Mouse (Mus musculus) NIH3T3 (cell line): ENCODE measurements around the gene Cacna1a.
A peak's percentile ranks its signal among the peaks of the same experiment; 100 is the strongest.

Source experiments
- DNase-seq: peaks from one replicate; pipeline ENCODE4 v3.0.0-alpha.2; 2012; ENCODE audit warnings: low read depth

The Cacna1a gene

DNA sequence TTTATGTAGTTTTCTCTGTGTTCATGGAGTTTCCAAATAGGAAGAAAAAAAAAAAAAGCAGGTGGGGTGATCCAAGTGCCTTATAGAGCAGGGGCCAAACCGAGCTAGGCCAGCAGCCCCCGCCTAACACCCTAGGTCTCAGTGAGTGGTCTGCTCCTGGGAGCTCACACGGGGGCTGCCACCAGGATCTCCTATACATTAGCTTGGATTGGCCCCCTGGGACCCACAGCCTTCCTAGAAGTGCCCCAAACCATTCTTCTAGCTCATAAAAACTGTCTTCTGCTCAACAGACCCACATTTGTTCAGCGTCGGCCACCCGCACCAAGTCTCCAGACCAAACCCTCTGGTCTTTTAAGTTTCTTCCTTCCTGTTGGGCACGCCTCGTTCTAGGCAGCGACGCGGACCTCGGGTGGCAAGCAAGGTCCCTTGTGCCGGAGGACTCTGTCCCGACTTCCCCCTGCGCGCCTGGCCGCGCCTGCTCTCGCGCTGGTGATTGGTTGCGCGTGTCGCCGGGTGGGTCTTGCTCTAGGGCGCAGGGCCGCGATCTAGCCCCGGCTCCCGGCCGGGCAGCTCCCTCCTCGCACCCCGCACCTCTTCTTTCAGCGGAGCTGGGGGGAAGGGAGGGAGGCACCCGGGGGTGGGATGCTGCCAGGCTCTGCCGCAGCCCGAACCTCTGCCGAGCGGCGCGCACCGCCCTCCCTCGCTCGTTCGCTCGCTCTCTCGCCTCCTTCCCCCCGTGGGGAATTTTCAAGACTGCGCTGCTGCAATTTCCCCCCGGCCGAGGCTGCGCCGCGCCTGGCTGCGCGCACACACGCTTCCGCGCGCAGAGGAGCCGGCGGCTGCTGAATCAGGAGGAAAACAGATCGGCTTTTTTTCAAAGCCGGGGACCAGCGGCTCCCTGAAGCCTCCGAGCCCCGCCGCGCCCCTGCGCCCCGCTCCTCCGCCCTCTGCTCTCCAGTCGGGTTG is 25.9 kb downstream of the Cacna1a start:
- peak; percentile 20 for DNase-seq

DNA sequence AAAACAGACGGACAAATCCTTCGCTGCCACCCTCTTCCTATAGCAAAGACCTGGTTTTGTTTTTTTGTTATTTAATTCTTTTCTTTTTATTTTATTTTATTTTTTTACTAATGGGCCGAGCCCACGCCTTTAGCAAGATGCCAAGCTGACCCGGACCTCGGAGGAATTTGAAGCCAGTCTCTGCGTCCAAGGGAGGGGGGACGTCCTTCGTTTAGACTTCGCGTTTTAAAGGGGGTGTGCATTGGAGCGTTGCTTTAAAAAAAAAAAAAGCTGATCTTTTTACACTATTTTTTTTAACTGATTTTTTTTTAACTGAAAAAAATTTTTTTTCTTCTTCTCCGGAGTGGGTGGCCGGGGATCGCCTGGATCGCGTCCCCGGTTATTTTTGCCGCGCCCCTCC is 26.7 kb downstream of the Cacna1a start:
- no peak for DNase-seq

DNA sequence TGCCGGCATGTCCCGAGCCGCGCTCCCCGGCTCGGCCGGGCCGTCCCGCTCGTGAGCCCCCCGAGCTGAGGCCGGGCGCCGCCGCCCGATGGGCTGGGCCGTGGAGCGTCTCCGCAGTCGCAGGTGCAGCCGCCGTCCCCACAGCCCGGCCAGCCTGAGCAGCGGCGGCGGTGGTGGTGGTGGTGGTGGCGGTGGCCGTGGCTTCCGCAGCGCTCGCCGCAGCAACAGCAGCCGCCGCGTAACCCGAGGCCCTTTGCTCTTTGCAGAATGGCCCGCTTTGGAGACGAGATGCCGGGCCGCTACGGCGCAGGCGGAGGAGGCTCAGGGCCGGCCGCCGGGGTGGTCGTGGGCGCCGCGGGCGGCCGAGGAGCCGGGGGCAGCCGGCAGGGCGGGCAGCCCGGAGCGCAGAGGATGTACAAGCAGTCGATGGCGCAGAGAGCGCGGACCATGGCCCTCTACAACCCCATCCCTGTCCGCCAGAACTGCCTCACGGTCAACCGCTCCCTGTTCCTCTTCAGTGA is 27.2 kb downstream of the Cacna1a start:
- DNase-seq = no peak

DNA sequence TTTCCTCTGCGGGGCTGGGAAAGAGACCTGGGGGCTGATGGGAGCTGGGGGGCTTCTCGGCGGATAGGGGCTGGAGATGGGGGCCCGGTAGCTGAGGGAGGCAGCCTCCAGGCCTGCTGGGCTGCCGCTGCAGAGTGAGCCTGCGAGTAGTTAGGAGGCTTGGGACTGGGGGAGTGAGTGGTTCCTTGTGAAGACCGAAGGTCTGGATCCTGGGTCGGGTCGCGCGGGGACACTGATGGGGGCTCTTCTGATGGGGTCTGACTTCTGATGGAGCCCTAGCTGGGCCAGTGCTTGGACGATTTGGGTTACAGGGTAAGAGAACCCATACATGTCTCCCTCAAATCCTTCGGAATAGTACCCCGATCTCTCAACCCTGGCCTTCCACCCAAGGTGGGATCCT is 27.8 kb downstream of the Cacna1a start:
- no peak for DNase-seq

DNA sequence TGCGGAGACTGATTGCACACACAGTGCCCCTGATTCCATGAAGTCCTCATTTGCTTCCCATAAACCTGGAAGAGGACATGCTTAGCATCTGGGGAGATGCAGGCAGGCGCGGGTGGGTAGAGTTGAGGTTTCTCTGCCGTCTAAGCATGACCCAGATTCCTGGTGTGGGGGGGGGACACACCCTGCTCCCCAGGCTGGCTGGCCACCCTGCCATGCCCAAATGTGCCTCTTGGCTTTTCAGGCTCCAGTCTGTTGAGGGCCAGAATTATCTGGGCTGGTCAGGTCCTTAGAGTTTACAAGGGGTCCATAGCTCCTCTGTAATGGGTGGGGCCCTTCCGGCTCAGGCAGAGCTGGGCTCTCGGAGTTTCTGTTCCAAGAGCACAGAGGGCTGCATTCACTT is 28.7 kb downstream of the Cacna1a start:
- no peak for DNase-seq

DNA sequence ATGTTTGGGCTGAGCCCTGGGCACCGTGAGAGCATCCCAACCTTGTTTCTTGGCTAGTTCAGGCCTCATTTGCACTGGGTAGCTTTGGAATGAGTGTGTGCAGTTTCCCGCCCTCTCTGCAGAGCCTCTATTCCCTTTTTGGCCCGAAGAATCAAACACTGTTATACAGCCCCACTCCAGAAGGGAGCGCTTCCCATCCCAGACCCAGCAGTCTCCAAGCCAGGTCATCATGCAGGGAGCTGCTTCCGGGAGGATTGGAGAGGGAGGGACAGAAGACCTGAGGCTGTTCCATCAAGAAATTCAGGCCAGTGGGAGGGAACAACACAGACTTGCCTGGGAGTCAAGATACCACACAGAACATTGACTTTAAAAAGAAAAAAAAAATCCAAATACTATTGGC is 29.6 kb downstream of the Cacna1a start:
- peak; percentile 42 for DNase-seq

DNA sequence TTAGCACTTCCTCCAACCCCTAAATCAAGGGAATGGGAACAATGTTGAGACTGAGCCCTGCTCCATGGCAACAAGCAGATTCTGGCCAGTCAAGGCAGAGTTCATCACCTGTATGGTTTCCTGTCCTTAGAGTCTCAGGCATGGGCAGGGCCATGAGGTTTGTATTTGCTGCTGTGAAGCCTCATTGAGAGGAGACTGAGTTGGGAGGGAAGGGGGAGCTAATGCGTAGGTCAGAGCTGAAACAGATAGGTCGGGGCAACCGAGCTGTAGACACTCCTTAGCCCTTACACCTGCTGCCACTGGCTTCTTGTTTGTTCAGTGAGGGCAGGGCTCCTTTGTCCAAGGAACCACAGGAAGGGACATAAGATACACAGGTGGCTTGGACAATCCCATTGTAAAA is 36.2 kb downstream of the Cacna1a start:
- DNase-seq = no peak

DNA sequence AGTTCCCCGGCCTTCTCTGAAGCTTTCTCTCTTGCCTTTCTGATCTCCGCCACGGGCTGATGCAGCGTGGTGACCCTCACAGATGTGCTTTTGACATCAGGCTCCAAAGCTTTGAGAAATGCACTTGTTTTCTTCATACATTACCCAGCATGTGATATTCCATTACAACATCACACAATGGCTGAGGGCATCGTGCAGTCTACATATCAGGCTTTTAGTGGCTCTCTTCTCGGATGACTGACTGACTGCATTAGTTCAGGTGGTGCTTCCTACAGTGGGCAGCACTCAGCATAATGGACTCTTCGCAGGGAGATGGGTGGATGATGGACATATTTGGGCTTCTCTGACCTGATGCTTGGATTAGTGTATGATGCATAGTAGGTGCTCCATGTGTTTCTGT is 37.8 kb downstream of the Cacna1a start:
- no peak for DNase-seq

DNA sequence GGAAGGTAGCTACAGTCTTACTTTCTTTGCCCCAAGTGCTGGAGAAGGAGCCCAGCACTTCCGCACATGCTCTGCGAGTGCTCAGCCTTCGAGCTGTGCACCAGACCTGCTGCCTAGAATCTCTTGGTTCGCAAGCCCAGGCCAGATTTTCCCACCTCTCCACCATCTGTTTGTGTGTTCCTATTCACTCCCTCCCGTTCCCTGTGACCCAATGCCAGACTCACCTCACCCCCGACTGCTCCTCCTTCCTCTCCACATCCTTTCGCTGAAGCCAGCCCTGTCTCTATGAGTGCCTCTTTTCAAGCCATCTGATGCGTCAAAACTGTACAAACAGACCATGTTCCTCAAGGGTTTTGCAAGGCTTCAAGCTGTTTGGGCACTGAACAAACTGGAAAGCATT is 38.3 kb downstream of the Cacna1a start:
- DNase-seq = no peak

DNA sequence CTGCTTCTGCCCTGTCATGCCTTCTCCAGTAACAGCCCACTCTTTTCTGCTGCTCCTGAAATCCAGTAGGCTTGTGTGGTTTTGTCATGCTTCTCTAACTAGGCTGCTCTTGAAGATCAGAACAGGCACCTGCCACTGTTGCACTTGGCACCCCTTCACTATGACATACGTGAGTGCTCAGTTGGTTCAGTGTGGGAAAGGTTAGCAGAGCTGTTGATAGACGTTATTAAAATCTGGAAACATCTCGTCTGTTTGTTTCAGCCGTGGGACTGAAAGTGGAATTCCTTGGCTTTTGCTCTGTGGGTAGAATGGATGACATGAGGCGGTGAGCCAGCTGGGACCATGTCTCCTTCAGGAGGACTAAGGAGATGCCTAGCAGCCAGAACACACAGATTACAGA is 39.8 kb downstream of the Cacna1a start:
- no peak for DNase-seq

DNA sequence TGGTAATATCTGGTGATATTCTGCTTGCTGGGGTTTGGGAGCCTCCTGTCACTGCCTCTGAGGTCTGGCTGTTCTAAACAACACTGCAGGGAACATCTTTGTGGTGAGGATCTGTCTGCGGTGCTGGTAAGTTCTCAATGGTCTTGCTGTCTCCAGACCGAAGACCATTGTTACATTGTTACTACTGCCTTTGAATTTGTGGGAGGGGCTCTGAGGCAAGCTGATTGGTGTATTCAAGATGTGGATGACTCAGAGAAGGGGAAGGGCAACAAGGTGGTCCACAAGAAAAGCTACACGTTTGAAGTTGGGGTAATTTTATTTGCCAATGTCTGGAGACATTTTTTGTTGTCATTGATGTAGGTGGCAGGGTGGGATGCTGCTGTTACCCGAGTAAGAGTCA is 40.8 kb downstream of the Cacna1a start:
- DNase-seq = no peak

DNA sequence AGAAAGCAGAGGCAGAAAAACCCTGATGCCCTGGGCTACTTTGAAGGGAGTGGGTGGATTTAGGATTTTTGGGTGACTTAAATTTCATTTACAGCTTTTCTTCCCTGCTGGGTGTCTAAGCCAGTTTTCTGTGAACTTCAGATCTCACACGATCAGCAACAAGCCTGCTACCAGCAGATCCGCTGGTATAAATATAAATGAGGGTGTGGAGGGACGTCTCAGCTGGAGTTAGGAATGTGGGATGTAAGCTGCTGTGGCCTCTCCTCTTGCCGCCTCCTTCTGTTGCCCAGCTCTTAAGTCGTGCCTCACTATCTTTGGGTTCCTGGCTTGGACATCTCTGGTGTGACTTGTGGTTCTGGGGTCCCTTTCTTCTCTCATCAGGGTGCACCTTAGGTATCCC is 41.3 kb downstream of the Cacna1a start:
- no peak for DNase-seq

DNA sequence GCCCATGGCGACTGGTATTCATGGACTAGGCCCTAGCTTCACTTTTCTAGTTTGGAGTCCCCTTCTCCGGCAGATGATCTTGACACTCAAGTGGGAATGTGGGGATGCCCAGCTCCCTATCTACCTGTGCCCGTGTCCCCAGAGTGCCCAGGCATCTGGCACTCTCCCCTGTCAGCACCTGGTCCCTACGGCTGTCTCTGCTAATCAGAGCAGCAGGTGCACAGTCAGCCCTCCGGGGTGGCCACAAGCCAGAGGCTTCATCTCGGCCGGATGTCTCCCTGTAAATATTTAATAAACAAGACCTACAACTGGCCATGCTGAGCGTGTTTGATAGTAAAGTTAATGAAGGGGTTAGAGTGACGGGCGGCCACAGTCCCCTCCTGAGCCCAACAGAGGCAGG is 47.1 kb downstream of the Cacna1a start:
- no peak for DNase-seq

DNA sequence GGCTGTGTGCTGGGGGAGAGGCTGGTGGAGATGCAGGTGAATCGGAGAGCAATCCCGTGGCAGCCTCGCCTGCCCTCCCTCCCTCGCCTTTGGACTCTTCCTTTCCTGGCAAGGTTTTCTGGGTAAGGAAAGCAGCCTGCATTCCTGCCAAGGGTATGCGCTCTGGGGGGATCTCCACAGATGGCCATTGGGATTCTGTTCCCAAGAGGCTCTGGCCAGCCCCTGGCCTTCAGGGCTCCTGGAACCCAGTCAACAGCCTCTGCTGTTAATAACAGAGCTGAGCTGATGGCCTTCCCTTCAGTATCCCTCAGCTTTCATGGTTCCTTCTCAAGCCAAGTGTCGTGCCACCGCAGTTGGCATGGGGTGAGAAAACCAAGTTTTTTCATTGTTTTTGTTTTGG is 51.6 kb downstream of the Cacna1a start:
- no peak for DNase-seq

DNA sequence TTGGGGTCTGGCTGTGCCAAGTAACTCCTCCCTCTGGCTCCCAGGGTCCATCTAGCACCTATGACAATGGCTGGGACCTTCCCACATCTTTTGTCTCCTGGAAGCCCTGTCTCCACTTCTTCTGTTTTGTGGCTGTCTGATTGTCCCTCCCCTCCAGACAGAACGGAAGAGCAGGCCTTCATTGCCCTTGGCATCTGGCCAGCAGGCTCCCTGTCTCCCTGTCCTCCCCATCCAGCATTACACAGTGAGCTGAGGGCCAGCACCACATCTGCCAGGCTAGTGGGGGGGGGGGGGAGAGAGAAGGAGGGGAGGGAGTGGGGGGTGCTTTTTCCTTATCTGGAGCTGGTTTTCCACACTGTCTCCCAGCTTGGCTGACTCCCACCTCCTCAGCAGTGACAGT is 53.8 kb downstream of the Cacna1a start:
- DNase-seq = peak; percentile 28

DNA sequence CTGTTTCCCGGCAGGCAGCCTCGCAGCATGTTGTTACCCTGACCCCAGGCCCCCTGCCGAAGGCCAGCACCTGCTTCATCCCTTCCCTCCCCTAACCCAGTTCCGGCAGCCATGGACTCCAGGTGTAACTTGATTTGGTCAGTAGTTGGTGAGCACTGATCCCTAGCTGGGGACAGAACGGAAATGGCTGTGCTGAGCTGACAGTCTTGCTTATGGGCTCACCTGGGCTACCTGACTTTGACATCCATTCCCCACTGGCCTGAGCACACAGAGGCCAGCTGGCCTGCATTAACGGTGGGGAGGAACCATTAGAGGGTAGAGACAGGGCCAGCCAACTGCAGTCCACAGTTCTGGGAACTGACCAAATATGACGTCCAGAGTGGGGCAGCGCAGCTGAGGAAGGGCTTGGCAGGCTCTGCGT is 58.3 kb downstream of the Cacna1a start:
- peak; percentile 59 for DNase-seq

DNA sequence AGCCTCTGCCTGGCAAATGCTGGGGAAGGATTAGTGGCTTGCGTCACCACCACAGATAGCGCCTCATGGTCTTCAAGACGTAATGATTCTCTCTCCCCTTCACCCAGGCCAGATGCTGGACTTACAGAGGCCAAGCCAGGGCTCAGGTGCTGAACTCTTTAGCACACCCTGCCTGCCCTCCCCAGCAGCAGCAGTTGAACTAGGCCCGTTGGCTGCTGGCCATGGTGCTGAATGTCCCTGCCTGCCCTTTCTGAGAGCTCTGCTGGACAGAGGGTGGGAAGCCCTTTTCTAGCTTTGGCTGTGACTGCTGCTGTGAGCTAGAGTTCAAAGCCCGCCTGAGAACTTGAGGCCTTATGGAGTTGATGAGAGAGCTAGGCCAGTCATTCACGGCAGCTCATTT is 66.3 kb downstream of the Cacna1a start:
- DNase-seq = peak; percentile 83

DNA sequence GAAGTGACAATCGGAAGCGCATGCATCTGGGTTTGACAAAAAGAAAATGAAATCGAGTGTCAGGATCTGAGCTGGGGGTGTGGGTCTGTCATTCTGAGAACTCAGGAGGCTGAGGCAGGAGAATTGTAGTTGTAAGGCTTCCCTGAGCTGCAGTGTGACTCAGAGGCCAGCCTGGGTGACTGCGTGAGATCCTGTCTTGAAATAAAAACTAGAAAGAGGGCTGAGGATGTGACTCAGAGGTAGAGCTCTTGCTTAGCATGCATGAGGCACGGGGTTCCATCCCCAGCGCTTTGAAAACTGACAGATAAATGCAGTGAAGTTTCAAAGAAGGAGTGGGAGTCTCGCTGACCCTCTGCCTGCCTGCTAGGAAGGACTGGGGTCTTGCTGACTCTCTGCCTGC is 70.6 kb downstream of the Cacna1a start:
- peak; percentile 54 for DNase-seq

DNA sequence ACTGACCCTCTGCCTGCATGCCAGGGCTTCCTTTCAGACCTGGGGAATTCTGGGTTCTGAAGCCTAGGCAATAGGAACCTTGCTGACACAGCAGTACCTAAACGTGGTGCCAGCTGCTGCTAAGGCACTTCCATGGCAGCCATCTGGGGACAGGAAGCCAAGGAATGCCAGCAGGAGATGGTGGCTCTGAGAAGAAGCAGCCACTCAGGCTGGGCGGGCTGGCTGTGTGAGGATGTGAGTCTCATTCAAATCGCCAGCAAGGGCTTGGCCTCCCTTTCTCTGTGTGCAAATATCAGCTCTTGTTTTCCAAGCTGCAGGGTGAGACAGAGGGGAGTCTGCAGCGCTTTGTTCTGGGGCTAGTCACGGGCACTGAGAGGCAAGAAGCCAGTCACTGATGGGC is 71.0 kb downstream of the Cacna1a start:
- DNase-seq = no peak

DNA sequence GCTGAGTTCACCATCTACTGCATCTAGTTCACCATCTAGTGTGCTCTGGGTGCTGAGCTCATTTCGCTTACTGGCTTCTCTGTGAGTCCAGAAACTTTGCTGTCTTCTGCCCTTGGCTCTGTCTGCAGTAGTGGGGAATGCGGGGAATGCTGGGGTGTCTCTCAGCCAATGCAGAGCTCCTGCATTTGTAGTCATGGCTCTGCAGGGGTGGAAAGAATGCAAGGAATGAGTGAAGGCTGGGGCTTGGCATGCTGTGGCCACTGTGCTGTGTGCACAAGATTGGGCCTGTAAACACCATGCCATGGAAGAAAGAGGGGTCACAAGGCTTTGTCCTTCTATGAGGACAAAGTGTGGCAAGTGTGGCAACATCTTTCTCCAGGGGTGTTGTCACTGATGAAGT is 72.5 kb downstream of the Cacna1a start:
- peak; percentile 59 for DNase-seq

DNA sequence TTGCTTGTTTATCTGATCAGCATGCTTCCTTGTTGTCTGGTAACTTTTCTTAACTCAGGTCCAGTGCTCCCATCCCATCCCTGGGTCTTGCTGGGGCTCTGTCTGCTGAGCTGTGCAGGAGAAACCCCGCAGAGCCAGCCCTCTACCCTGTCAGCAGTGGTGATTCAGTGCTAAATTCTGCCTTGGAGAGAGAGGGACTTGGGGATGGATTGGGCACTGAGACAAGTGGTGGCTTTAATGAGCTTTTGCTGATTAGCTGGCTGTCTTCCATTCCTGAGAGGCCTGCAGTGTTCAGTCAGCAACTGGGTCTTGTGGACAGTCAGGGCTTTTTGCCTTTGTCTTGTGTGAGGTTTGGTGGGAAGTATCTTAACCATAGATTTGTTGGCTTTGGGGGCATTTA is 78.7 kb downstream of the Cacna1a start:
- DNase-seq = peak; percentile 20

DNA sequence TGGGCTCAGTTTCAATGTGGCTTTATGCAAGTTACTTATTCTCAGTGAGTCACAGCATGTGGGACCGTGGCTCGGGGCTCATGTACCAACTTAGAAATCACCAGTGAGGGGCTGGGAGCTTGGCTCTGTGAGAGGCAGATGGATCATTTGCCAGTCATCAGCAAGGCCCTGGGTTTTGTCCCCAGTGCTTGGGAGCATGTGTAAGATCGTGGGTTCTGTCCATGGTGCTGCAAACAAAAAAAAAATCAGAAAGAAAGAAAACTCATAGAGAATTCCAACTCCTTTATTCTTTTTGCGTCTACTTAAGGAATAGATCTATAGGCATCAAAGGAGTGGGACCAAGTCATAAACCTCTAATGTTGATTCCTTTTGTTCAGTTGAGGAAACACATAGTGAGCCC is 80.8 kb downstream of the Cacna1a start:
- DNase-seq = peak; percentile 40

DNA sequence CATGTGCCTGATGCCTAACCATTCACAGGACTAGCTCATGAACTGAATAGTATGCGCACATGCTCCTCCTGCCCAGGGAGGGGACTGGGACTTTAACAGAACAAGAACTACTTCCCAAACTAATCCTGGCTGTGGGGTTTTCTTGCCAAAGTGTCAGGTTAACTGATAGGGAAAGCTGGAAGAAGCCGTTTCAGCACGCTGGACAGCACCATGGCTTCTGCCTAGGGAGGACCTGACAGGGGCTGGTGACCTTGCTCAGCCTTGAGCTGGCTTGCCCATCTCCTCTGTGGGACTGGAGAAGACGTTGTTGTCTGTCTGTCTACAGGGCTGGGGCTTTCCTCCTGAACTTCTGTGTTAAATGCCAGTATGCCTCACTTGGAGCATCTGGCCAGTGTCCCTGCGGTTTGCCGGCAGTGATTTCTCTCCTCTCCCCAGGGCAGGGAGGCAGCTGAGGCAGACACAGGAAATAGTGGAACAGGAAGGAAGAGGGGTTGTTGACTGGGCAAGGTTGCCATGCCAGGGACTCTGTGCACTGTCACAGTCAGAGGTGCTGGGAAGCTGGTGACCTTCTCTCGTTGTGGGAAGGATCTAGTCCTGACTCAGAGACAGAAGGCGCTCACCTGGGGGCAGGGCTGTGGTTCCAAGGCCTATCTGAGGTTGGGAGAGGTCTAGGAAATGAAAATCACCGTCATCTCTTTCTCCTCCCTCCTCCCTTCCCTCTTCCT is 83.2 kb downstream of the Cacna1a start:
- peak; percentile 89 for DNase-seq
